Mouse (Mus musculus): Measurements from ENCODE around the gene Svep1.
A peak's percentile ranks its signal among the peaks of the same experiment; 100 is the strongest.

GRCm38 (mm10) chr4:58085340-58085739 is 121.3 kb downstream of the Svep1 start:
- TF ChIP-seq POLR2A (IDR thresholded peaks at IDR 0.05; ENCODE audit: insufficient read depth, low read length) (no peak), EP300 (IDR thresholded peaks at IDR 0.05; ENCODE audit: insufficient read depth, low read depth, low read length) (no peak), CTCF (IDR thresholded peaks at IDR 0.05; ENCODE audit: low read depth, low read length) (peak; percentile 60)

Measured in ES-Bruce4 (cell line).